Mouse (Mus musculus) intestine, embryonic 15.5 days (tissue): ENCODE results near the gene Slc7a11. TPM values are rescaled to one million over a fixed set of nuclear protein-coding genes. Genes with fewer than 3 reads are reported as not detected.

ENCODE experiments used
- ATAC-seq: fragments of 200-750 bp; cut with Nextera tagmentation; 2 replicates; pipeline ENCODE4 v1.8.0; 2017; ENCODE audit warnings: moderate TSS enrichment, moderate library complexity
- H3K27ac ChIP-seq: fragments of 300-500 bp; sonication (generic); 2 replicates; pipeline ENCODE4 v1.5.1; 2015; ENCODE audit warnings: mild to moderate bottlenecking, inconsistent platforms
- H3K27me3 ChIP-seq: fragments of 300-500 bp; sonication (generic); replicated peaks from 2 replicates; pipeline ENCODE4 v1.6.1; 2015; ENCODE audit warnings: inconsistent platforms
- H3K36me3 ChIP-seq: fragments of 300-500 bp; sonication (generic); 2 replicates; pipeline ENCODE4 v1.6.1; 2015; ENCODE audit warnings: inconsistent platforms
- H3K4me1 ChIP-seq: fragments of 300-500 bp; sonication (generic); replicated peaks from 2 replicates; pipeline ENCODE4 v1.6.1; 2015; ENCODE audit warnings: inconsistent platforms
- H3K4me2 ChIP-seq: fragments of 300-500 bp; sonication (generic); replicated peaks from 2 replicates; pipeline ENCODE4 v1.6.1; 2015; ENCODE audit warnings: mild to moderate bottlenecking, inconsistent platforms
- H3K4me3 ChIP-seq: fragments of 300-500 bp; sonication (generic); replicated peaks from 2 replicates; pipeline ENCODE4 v1.5.1; 2015; ENCODE audit warnings: inconsistent platforms
- H3K9ac ChIP-seq: fragments of 300-500 bp; sonication (generic); 2 replicates; pipeline ENCODE4 v1.6.1; 2015; ENCODE audit warnings: inconsistent platforms
- H3K9me3 ChIP-seq: fragments of 300-500 bp; sonication (generic); 2 replicates; pipeline ENCODE4 v1.6.1; 2016; ENCODE audit warnings: inconsistent platforms
- WGBS: fragments of 180-500 bp; shearing (Covaris S2); methylation state at CpG from one replicate; pipeline ENCODE4 v1.1.7; 2015; 5-methylcytosine and 5-hydroxymethylcytosine counted together
- polyA plus RNA-seq: library from polyadenylated mRNA; unstranded; fragments of >200 nt; fragmentation: Nextera tagmentation; extraction: Ambion mirVana; gene quantifications from 2 replicates; pipeline ENCODE4 v1.2.1, GENCODE M21; 2015

The Slc7a11 gene
- polyA plus RNA-seq, 1 experiment from 2014 or later, result 0.14 TPM

- H3K9me3 ChIP-seq, result no peaks in the 10 kb centered on the region
- no peak overlapping the region for H3K4me2 ChIP-seq
- 76% methylated on average over 5 of the region's 5 CpGs for WGBS
- ATAC-seq, result no peak
- H3K27me3 ChIP-seq, result no peaks in the 10 kb centered on the region
- no peak overlapping the region for H3K4me3 ChIP-seq
- no peak overlapping the region for H3K27ac ChIP-seq
- H3K36me3 ChIP-seq, result no peaks in the 10 kb centered on the region
- H3K4me1 ChIP-seq, result no peaks in the 10 kb centered on the region
- H3K9ac ChIP-seq, result no peak overlapping the region
Observed at GRCm38 (mm10) chr3:50186369-50186768, 257.0 kb downstream of the Slc7a11 start.

DNA sequence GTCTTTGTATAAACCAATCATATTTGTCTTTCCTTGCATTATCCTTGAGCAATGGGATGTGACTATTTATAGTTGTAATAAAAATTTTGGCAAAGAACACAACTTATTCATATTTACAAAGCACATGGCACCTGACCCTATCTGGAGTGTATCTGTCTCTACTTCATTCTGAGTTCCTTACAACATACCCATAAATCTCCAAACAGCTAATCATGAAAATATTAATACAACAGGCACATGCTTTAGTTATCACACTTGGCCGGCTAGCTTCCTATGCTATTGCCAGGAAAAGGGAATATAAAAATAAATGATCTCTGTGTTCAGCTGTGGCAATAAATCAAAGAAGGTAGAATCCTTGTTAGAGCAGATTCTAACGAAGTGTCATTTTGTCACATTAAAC is 257.5 kb downstream of the Slc7a11 start:
- Histone ChIP-seq H3K27me3 (no peaks in the 10 kb centered on the region), H3K4me3 (no peak overlapping the region), H3K4me1 (no peaks in the 10 kb centered on the region), H3K9ac (no peak overlapping the region), H3K4me2 (no peak overlapping the region), H3K27ac (no peak overlapping the region), H3K36me3 (no peaks in the 10 kb centered on the region), H3K9me3 (no peaks in the 10 kb centered on the region)
- ATAC-seq, result no peak
- 66% methylated on average over 2 of the region's 2 CpGs for WGBS

DNA sequence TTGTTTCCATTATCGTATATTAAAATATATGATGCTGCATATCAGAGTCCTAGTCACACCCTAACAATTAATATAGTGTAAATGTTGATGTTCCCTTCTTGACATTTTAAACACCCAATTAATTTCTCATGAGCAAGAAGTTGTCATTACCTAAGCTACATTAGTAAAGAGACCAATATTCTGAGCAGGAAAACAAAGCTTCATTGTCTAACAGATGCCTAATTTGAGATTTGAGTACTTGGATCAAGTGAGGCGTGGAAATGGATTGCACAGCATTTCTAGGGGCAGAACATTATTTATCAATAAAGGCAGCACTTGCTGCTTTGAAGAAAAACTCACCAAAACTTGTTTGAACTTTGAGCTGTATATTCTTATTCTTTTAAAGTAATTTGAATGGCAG is 282.7 kb downstream of the Slc7a11 start:
- 84% methylated on average over 2 of the region's 2 CpGs for WGBS
- Histone ChIP-seq H3K9ac (no peak overlapping the region), H3K4me3 (no peak overlapping the region), H3K4me2 (no peak overlapping the region), H3K27me3 (no peaks in the 10 kb centered on the region), H3K4me1 (no peaks in the 10 kb centered on the region), H3K27ac (no peak overlapping the region), H3K9me3 (no peaks in the 10 kb centered on the region), H3K36me3 (no peaks in the 10 kb centered on the region)
- no peak for ATAC-seq

DNA sequence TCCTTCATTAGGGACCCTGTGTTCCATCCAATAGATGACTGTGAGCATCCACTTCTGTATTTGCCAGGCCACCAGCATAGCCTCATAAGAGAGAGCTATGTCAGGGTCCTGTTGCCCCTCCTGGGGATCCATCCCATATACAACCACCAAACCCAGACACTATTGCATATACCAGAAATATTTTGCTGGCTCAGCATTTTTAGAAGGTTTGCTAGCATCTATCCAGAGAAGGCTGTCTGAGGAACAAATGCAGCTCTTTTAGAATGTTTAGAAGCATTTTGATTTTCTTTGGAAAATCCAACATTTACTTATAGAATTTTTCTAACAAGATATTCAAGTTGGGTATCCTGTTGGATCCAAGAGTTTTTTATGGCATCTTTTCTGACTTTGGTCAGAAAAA is 299.3 kb downstream of the Slc7a11 start:
- no peak overlapping the region for H3K27ac ChIP-seq

DNA sequence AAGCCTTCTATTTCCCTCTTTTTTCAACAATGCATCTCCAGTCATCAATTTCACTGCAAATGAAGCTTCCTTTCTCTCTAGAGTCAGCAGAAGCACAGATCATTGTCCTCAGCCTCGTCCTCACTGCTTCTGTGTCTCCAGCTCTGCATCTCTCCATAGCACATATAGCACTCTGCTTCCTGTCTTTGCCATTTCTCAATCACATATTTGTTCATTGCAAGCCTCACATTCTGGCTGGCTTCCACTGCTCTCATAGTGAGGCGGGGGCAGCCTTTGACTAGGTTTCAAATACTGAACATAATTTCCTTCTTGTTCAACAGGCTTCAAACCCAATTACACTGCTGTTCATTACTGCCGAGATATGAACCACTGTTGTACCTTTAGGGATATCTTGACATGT is 305.1 kb downstream of the Slc7a11 start:
- Histone ChIP-seq H3K27ac (no peak overlapping the region), H3K27me3 (no peaks in the 10 kb centered on the region), H3K9me3 (no peaks in the 10 kb centered on the region), H3K36me3 (no peaks in the 10 kb centered on the region), H3K4me3 (no peak overlapping the region), H3K4me1 (no peaks in the 10 kb centered on the region), H3K9ac (no peak overlapping the region), H3K4me2 (no peak overlapping the region)
- 74% methylated on average over 3 of the region's 3 CpGs for WGBS
- no peak for ATAC-seq

More for the DNA sequence above, 299.3 kb downstream of the Slc7a11 start:
- Histone ChIP-seq H3K9me3 (no peaks in the 10 kb centered on the region), H3K4me2 (no peak overlapping the region), H3K4me1 (no peaks in the 10 kb centered on the region), H3K9ac (no peak overlapping the region), H3K27me3 (no peaks in the 10 kb centered on the region), H3K4me3 (no peak overlapping the region), H3K36me3 (no peaks in the 10 kb centered on the region)
- no peak for ATAC-seq

DNA sequence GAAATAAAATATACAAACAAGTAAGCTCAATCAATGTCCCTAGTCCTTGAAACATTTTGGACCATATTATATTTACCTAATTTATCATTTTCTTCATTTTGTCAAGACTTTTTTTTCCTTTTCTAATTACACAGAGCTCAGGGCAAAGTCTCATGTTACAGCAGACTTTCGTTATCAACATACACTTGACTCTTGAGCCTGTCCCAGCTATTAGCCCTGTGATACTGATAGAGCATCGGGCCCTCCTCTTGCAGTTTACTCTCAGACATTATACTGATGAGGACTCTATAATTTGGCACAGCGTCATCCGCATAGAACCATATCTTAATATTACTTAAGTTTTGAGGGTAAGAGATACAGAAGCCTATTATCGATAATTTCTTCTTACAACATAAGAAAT is 311.2 kb downstream of the Slc7a11 start:
- peak; percentile 79 for ATAC-seq
- no peak overlapping the region for H3K4me2 ChIP-seq

GRCm38 (mm10) chr3:50130319-50130718 is 313.1 kb downstream of the Slc7a11 start:
- H3K4me3 ChIP-seq, result no peak overlapping the region
- H3K4me1 ChIP-seq, result no peaks in the 10 kb centered on the region
- H3K9me3 ChIP-seq, result no peaks in the 10 kb centered on the region
- H3K4me2 ChIP-seq, result no peak overlapping the region
- H3K36me3 ChIP-seq, result no peaks in the 10 kb centered on the region
- ATAC-seq, result no peak
- WGBS, result 77% methylated on average over 2 of the region's 2 CpGs
- no peaks in the 10 kb centered on the region for H3K27me3 ChIP-seq
- no peak overlapping the region for H3K27ac ChIP-seq
- no peak overlapping the region for H3K9ac ChIP-seq

More for the DNA sequence above, 311.2 kb downstream of the Slc7a11 start:
- Histone ChIP-seq H3K4me3 (no peak overlapping the region), H3K9ac (no peak overlapping the region), H3K4me1 (no peaks in the 10 kb centered on the region), H3K27me3 (no peaks in the 10 kb centered on the region), H3K27ac (no peak overlapping the region), H3K9me3 (no peaks in the 10 kb centered on the region), H3K36me3 (no peaks in the 10 kb centered on the region)
- 72% methylated on average over 5 of the region's 5 CpGs for WGBS

DNA sequence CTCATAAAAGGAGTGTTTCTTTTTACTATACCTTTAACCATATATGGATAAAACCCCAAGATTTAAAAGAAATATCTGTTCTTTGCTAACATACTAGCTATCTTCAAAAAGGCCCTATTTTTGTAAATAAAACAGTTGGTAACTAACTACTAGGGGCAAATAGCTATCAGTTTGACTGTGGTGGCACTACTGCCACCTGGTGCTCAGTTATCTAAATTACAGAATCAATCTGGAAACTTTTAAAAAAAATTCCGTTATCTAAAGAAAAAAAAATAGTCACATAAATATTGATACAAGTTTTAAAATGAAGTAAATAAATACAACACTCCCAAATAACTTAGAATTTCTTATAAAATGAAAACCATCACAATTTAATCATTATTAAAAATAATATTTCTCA is 322.4 kb downstream of the Slc7a11 start:
- Histone ChIP-seq H3K4me1 (no peaks in the 10 kb centered on the region), H3K36me3 (no peaks in the 10 kb centered on the region), H3K4me2 (no peak overlapping the region), H3K9ac (no peak overlapping the region), H3K27ac (no peak overlapping the region), H3K9me3 (no peaks in the 10 kb centered on the region), H3K27me3 (no peaks in the 10 kb centered on the region), H3K4me3 (no peak overlapping the region)
- ATAC-seq, result no peak
- WGBS, result 59% methylated on average over 1 of the region's 1 CpGs

- H3K9me3 ChIP-seq, result no peaks in the 10 kb centered on the region
- no peak overlapping the region for H3K27ac ChIP-seq
- no peaks in the 10 kb centered on the region for H3K36me3 ChIP-seq
- H3K27me3 ChIP-seq, result no peaks in the 10 kb centered on the region
- ATAC-seq, result no peak
- no peak overlapping the region for H3K9ac ChIP-seq
- WGBS, result 46% methylated on average over 1 of the region's 1 CpGs
- H3K4me1 ChIP-seq, result no peaks in the 10 kb centered on the region
- H3K4me3 ChIP-seq, result no peak overlapping the region
- no peak overlapping the region for H3K4me2 ChIP-seq
Observed at GRCm38 (mm10) chr3:50116266-50116665, 327.1 kb downstream of the Slc7a11 start.

DNA sequence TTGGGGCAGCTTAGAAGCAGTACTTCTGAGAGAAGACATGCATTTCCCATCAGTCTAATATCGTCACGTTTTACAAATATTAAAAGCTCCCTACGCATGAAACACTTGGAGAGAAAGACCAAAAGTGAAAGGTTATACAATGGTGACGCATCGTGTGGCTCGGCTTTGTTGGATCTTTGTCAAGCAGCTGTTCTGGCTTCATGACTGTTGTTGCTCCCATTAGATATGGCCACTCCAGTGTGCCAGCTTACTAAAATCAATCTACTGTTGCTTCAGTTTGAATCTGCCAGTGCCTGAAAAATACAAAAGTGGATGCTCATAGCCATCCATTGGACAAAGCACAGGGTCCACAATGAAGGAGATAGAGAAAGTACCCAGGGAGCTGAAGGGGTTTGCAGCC is 337.9 kb downstream of the Slc7a11 start:
- no peak overlapping the region for H3K4me3 ChIP-seq
- H3K27ac ChIP-seq, result no peak overlapping the region
- H3K9me3 ChIP-seq, result no peaks in the 10 kb centered on the region
- H3K27me3 ChIP-seq, result no peaks in the 10 kb centered on the region
- H3K9ac ChIP-seq, result no peak overlapping the region
- ATAC-seq, result no peak
- no peak overlapping the region for H3K4me2 ChIP-seq
- H3K4me1 ChIP-seq, result no peaks in the 10 kb centered on the region
- WGBS, result 79% methylated on average over 6 of the region's 6 CpGs
- no peaks in the 10 kb centered on the region for H3K36me3 ChIP-seq

GRCm38 (mm10) chr3:50094404-50095092 is 348.9 kb downstream of the Slc7a11 start:
- no peak overlapping the region for H3K4me2 ChIP-seq
- ATAC-seq, result no peak
- H3K27me3 ChIP-seq, result no peaks in the 10 kb centered on the region
- no peak overlapping the region for H3K27ac ChIP-seq
- H3K4me3 ChIP-seq, result no peak overlapping the region
- no peaks in the 10 kb centered on the region for H3K36me3 ChIP-seq
- no peaks in the 10 kb centered on the region for H3K4me1 ChIP-seq
- 66% methylated on average over 7 of the region's 7 CpGs for WGBS
- no peaks in the 10 kb centered on the region for H3K9me3 ChIP-seq
- no peak overlapping the region for H3K9ac ChIP-seq

DNA sequence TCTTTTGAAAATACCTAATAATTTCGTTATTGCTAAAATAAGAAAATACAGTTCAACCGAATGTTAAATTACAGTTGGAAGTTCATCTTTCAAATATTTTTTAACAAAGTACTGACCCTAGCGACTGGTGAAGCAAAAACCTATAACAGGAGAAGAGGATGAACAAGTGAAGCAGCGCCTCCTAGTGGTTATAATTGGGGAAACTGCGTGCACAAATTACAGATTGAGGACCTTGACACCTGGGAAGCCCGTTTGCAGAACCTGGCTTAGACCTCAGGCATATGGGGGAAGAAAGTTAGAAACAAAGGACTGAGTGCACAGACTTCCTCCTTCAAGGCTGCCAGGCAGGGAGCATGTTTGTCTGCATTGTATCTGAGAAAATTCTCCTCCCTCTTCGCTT is 366.4 kb downstream of the Slc7a11 start:
- H3K27me3 ChIP-seq, result no peaks in the 10 kb centered on the region
- H3K4me2 ChIP-seq, result no peak overlapping the region
- no peak overlapping the region for H3K4me3 ChIP-seq
- no peak for ATAC-seq
- no peak overlapping the region for H3K9ac ChIP-seq
- 23% methylated on average over 7 of the region's 7 CpGs for WGBS
- no peak overlapping the region for H3K27ac ChIP-seq
- no peaks in the 10 kb centered on the region for H3K36me3 ChIP-seq
- H3K4me1 ChIP-seq, result no peaks in the 10 kb centered on the region
- no peaks in the 10 kb centered on the region for H3K9me3 ChIP-seq

DNA sequence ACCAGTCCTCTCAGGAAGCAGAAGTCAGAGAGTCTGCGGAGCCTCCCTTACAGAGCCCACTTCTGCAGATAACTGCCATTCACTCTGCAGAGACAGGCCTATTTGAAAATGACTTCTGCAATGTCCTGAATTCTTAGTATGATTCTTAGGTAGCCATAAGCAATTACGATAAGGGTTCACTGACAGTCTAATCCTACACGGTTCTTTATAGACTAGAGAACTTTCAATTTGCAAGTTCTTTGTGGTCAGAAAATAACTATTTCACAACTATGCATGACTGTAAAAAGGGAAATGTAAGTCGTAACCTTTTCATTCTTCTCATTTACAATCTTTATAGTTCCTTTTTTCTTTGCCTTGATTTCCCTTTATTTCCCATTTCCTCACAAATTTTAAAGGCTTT is 380.0 kb downstream of the Slc7a11 start:
- Histone ChIP-seq H3K4me2 (no peak overlapping the region), H3K9me3 (no peaks in the 10 kb centered on the region), H3K4me3 (no peak overlapping the region), H3K27me3 (no peaks in the 10 kb centered on the region), H3K36me3 (no peaks in the 10 kb centered on the region), H3K4me1 (no peaks in the 10 kb centered on the region), H3K27ac (no peak overlapping the region), H3K9ac (no peak overlapping the region)
- WGBS, result 91% methylated on average over 4 of the region's 4 CpGs
- no peak for ATAC-seq
